Mouse (Mus musculus): Measurements from ENCODE around the gene Tmem106c. TPM values are rescaled to one million over a fixed set of nuclear protein-coding genes. Genes with fewer than 3 reads are reported as not detected.

Gene Tmem106c
- polyA plus RNA-seq, 1 experiment from 2014 or later, result 43.2 TPM

DNA sequence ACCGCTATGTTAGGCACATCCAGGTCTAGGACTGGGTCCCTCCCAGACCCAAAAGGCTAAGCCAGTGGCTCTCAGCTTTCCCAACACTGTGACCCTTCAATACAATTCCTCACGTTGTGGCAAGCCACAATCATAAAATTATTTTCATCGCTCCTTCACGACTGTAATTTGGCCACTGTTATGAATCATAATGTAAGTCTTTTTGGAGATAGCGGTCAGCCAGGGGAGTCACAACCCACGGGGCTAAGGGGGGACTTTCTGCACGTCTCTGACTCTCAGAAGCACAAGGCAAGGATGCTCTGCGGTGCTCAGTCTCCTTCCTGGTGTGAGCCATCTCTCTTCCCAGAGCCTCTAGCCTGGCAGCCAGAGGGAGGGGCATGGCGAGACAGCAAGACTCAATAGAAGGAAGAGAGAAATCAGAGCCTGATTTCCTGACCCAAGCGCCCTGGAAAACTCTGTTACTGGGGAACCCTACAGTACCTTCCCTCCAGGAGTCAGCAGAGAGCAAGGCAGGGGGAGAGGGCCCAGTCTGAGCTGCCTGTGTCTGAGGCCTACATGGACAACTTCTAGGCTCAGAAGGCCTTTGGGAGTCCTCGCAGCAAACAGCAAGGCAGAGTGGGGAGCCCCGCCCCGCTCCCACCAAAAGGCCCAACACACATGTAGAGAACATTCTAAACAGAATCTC lies 28.2 kb downstream of the Tmem106c start:
- Histone ChIP-seq H3K27me3 (ENCODE audit: poor library complexity, severe bottlenecking) (no peaks in the 10 kb centered on the region), H3K4me1 (peaks cover 76% of the 10 kb centered on the region)

DNA sequence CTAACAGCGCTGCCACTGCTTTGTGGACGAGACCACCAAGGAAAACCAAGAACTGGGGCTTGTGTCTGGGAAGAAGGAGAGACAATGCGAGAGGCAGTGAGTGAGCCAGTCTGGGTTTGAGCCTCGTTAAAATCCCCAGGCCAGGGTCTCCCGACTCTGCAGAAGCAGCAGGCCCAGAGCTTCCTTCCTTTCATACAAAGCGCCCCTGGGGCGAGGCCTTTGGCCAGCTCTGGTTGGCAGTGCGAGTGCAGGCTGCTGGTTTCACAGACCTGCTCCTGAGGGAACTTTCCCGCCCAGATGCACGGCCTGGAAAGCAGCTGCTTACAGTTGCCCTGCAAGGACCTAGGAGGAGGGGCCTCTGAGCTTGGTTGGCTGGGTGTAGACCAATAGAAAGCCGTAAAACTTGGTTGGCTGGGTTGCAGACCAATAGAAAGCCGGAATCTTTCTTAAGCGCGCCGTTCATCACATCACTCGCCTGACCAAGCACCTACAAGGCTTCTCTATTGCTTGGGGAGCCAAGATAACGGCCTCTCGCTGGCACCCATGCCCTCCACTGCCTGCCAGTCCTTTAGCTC lies 28.8 kb downstream of the Tmem106c start:
- peaks cover 71% of the 10 kb centered on the region for H3K4me1 ChIP-seq
- H3K9me3 ChIP-seq, result no peaks in the 10 kb centered on the region
- H3K4me3 ChIP-seq, result peak overlapping the region; percentile 33
- peak; percentile 92 for DNase-seq (ENCODE audit: extremely low spot score, low spot score)
- H3K27ac ChIP-seq, result peak overlapping the region; percentile 96
- WGBS, result 1% methylated on average over 18 of the region's 18 CpGs
- peaks cover 87% of the 10 kb centered on the region for H3K36me3 ChIP-seq (replicated peaks)
- H3K27me3 ChIP-seq (ENCODE audit: poor library complexity, severe bottlenecking), result no peaks in the 10 kb centered on the region

More for the DNA sequence above, 28.2 kb downstream of the Tmem106c start:
- WGBS, result 26% methylated on average over 13 of the region's 13 CpGs
- Histone ChIP-seq H3K4me3 (peak overlapping the region; percentile 33), H3K36me3 (replicated peaks) (peaks cover 87% of the 10 kb centered on the region), H3K27ac (peak overlapping the region; percentile 96), H3K9me3 (no peaks in the 10 kb centered on the region)
- no peak for DNase-seq (ENCODE audit: extremely low spot score, low spot score)

DNA sequence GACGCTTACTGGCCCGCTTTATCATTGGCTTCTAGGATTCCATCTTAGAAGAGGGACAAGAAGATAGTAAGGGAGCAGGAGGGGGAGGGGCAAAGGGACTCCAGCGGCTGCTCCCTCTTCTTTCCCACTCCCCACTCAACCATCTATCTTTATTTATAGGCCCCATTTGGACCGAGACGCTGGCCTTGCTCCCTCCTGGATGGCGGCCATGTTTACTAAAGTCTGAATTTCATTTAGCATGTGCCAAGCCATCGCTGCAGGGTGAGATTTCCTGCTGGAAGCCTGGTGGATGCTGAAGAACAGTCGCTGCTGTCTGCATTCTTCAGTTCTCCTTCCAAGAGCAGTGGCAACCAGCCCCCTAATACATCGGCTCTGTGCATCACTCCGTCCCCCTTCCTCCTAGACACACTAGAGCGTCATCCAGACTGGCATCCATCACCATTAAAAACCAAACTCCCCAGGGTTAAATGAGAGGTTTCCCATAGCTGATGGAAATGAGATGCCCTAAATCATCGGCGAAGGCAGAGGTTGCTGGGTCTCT lies 32.8 kb downstream of the Tmem106c start:
- Histone ChIP-seq H3K27me3 (ENCODE audit: poor library complexity, severe bottlenecking) (peaks cover 36% of the 10 kb centered on the region), H3K4me1 (peaks cover 62% of the 10 kb centered on the region), H3K36me3 (replicated peaks) (peaks cover 84% of the 10 kb centered on the region), H3K4me3 (no peak overlapping the region), H3K9me3 (no peaks in the 10 kb centered on the region), H3K27ac (peak overlapping the region; percentile 25; the same call in 1 of the 2 replicates)
- WGBS, result 90% methylated on average over 13 of the region's 13 CpGs
- no peak for DNase-seq (ENCODE audit: extremely low spot score, low spot score)

DNA sequence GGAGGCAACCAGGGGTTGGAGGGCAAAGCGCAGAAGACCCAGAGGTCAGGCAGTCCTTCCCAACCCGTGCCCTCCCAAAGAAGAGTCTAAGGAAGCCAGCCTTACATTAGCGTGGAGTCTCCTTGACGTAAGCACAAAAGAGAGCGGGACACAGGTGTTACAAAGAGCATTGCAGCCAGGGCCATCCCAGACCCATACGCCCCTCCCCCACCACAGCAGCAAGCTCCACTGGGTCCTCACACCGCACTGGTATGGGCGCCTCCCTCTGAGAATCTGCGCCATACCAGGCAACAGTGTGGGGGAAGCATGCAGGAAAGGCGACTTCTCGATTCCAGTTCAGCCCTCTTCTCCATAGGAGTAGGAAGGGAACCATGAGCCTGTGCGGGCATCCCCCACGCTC lies 35.5 kb downstream of the Tmem106c start:
- Histone ChIP-seq H3K36me3 (replicated peaks) (peaks cover 60% of the 10 kb centered on the region), H3K4me1 (peaks cover 62% of the 10 kb centered on the region), H3K4me3 (peak overlapping the region; percentile 71; the same call in 1 of the 2 replicates), H3K27ac (peak overlapping the region; percentile 78), H3K9me3 (no peaks in the 10 kb centered on the region), H3K27me3 (ENCODE audit: poor library complexity, severe bottlenecking) (peaks cover 54% of the 10 kb centered on the region)
- 26% methylated on average over 13 of the region's 13 CpGs for WGBS
- no peak for DNase-seq (ENCODE audit: extremely low spot score, low spot score)

DNA sequence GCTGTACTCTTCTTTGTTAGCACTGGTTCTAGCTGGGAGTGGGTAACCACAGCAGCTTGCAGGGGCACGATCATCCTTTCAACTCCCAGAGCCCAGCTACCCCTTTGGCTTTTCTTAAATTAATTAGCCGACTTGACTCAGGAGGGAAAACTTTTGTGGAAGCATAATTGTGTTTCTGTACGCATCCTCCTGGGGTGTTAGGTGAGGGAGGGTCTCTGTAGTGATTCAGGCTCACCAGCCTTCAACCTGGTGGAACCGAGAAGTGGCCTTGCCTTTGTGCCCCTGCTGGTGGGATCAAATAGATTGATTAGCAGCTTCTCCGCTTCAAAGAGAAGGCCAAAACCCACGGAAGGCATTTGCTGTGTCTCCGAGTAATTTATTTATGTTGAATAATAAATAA lies 36.0 kb downstream of the Tmem106c start:
- no peak for DNase-seq (ENCODE audit: extremely low spot score, low spot score)
- no peaks in the 10 kb centered on the region for H3K9me3 ChIP-seq
- H3K4me1 ChIP-seq, result peaks cover 63% of the 10 kb centered on the region
- peak overlapping the region; percentile 71; the same call in 1 of the 2 replicates for H3K4me3 ChIP-seq
- H3K27ac ChIP-seq, result peak overlapping the region; percentile 78
- peaks cover 58% of the 10 kb centered on the region for H3K27me3 ChIP-seq (ENCODE audit: poor library complexity, severe bottlenecking)
- 9% methylated on average over 7 of the region's 7 CpGs for WGBS
- peaks cover 55% of the 10 kb centered on the region for H3K36me3 ChIP-seq (replicated peaks)

DNA sequence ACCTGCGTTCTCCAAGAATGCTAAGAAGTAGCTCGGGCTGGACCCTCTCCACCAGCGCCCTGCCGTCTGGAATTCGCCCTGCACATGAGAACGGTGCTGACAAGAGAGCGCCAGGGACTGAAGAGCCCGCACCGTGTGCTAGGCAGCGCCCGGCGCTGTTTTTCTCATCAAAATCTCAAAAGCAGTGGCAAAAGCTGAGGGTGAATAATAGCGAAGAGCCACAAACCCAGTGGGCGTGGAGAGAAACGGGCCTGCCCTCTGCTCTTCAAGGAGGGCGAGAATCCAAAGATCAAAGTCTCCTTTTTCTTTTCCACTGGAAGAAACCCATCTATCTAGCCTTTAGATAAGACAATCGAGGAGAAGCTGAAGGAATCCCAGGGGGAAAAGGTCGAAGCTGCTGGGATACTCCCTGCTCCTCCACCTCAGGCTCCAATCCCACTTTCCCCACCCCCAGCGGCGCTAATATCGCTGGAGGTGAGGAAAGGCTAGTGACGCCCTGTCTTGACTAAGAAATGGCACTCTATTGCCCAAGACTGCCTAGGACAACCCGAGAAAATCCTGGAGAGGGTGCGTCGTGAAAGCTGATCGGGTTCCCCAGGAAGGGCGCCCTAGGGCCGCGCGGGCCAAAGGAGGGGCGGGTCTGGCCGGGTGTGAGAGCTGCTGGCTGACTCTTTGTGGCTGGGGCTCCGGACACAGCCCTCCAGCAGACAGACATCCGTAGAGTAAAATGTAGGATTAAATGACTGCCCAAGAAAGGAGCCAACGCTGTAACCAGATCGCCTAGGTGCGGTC lies 37.5 kb downstream of the Tmem106c start:
- DNase-seq (ENCODE audit: extremely low spot score, low spot score), result peak; percentile 66
- under 1% methylated on average over 37 of the region's 37 CpGs for WGBS
- H3K36me3 ChIP-seq (replicated peaks), result peaks cover 40% of the 10 kb centered on the region
- no peaks in the 10 kb centered on the region for H3K9me3 ChIP-seq
- H3K27me3 ChIP-seq (ENCODE audit: poor library complexity, severe bottlenecking), result peaks cover 73% of the 10 kb centered on the region
- H3K4me3 ChIP-seq, result peak overlapping the region; percentile 71
- peak overlapping the region; percentile 93 for H3K27ac ChIP-seq
- H3K4me1 ChIP-seq, result peaks cover 71% of the 10 kb centered on the region

DNA sequence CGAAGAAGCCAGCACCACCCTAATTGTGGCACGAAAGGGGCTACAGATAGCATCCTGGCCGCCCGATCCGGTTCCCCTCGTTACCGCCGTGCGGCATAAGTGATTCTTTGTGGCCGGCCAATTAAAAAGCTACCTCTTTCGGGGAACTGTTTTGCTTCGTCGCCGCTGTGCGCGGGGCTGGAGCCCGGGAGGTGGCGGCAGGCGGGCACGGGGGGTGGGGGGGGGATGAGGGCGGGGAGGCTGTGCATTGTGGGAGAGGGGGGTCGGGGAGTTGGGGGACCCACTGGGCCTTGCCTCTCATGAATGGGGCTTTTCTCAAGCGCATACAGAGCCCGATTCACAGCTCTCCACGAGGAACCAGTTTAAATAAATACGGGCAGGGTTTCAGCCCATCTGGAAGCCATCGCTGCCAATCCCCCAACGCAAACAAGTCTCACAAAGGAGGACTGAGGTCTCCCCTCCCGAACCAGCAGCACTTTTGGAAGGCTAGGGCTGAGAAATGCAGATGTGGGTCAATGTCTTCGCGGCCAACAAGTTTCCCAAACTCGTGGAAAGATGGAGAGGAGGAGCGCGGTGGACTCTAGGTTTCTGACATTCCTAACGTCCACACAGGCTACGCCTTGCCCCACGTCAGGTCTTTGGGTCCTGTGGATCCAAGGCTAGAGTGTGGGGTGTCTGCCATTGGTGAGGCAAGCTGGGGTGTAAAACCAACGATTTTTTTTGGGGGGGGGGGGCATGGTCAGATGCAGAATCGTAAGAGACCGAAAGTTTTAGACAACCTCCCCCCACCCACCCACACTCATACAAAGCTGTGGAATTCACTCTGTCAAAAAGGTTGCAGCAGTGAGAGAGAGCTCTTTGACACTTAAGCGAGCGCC lies 38.4 kb downstream of the Tmem106c start:
- H3K27ac ChIP-seq, result peak overlapping the region; percentile 93
- peaks cover 80% of the 10 kb centered on the region for H3K27me3 ChIP-seq (ENCODE audit: poor library complexity, severe bottlenecking)
- no peaks in the 10 kb centered on the region for H3K9me3 ChIP-seq
- H3K36me3 ChIP-seq (replicated peaks), result peaks cover 32% of the 10 kb centered on the region
- H3K4me3 ChIP-seq, result peak overlapping the region; percentile 71
- under 1% methylated on average over 42 of the region's 42 CpGs for WGBS
- peak; percentile 79 for DNase-seq (ENCODE audit: extremely low spot score, low spot score)
- peaks cover 71% of the 10 kb centered on the region for H3K4me1 ChIP-seq

DNA sequence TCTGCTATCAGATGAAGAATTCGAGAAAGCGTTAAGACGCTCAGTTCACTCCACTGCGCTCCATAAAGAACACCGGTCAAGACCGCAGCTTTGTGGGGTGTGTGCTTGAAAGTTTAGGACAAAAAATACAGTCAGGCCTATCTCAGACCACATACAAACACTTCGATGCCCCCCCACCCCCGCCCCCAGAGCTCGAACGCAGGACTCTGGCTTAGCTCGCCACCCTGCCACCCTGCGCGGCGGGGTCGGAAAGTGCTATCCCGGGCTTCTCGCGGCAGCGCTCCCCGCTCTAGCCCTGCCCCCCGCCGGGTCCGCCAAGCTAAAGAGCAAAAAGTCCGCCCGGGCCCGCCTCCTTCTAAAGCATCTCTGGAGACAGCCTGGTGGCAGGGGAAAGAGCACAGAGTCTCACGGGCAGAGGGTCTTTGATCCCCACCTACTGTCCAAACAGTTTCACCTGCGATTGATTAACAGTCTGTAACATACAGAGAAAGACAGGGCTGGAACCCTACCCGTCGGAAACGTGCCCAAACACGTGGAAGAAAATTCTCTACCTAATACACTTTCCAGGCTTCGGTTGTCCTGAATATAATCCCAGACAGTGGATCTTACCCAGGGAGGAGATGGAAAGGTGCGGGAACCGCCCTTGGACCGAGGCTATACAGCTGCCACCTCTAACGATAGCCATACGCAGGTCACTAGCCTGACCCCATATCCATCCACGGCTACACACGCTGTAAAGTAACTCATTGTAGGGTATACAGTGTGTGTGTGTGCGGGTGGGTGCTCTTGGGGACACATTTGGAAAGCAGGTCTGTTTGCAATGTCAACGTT lies 39.2 kb downstream of the Tmem106c start:
- H3K4me1 ChIP-seq, result peaks cover 71% of the 10 kb centered on the region
- peaks cover 86% of the 10 kb centered on the region for H3K27me3 ChIP-seq (ENCODE audit: poor library complexity, severe bottlenecking)
- DNase-seq (ENCODE audit: extremely low spot score, low spot score), result peak; percentile 70
- peak overlapping the region; percentile 93 for H3K27ac ChIP-seq
- under 1% methylated on average over 42 of the region's 42 CpGs for WGBS
- H3K36me3 ChIP-seq (replicated peaks), result peaks cover 23% of the 10 kb centered on the region
- peak overlapping the region; percentile 71 for H3K4me3 ChIP-seq
- no peaks in the 10 kb centered on the region for H3K9me3 ChIP-seq

DNA sequence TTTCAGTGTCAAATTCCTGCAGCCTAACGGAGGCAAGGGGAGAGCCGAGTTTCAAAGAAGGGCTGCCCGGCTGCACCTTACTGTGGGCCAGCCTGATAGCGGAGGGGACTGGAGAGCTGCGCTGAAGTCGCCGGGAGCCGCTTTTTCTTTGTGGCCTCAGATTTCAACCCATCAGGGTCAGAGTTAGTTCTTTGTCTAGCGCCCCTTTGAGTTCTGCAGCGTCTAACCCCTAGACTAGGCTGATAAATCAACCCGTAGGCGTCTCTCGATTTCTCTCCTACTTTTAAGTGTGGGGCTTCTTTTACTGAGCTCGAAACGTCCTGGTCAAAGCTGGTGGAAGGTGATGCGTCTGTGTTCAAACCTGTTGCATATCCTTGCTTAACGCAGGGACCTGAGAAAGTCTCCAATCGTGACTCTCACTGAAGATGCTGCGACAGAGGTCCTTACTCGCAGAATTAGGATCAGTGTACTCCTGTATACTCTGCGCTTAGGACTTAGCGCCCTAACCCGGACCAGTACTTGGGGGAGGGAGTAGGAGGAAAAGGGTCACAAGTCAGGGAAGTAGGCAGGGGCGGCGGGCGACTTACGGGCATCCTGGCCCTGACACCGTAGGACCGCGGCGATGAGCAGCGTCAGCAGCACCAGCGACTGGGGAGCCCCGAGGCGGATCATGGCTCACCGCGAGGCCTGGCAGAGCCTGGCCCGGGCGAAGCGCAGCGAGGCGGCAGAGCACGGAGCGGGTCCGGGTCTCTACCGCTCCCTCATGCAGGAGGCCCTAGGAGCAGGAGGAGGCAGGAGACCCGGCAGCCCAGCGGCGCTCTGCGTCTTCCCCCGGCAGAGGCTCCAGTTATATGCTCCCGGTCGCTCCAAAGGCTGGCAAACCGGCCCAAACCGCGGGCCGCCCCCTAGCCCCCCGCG lies 40.1 kb downstream of the Tmem106c start, which contains the start of gene Col2a1:
Gene Col2a1, minus strand, starts transcription at position 874 of the 918 bp plus-strand sequence.
- H3K4me3 ChIP-seq, result peak within 1 kb of the TSS; percentile 71
- WGBS, result under 1% methylated on average over 59 of the region's 59 CpGs
- peak within 1 kb of the TSS; percentile 93 for H3K27ac ChIP-seq
- no peaks in the 10 kb centered on the region for H3K9me3 ChIP-seq
- peaks cover 15% of the 10 kb centered on the region for H3K36me3 ChIP-seq (replicated peaks)
- peak; percentile 87 for DNase-seq (ENCODE audit: extremely low spot score, low spot score)
- peaks cover 68% of the 10 kb centered on the region for H3K4me1 ChIP-seq
- H3K27me3 ChIP-seq (ENCODE audit: poor library complexity, severe bottlenecking), result peaks cover 84% of the 10 kb centered on the region

DNA sequence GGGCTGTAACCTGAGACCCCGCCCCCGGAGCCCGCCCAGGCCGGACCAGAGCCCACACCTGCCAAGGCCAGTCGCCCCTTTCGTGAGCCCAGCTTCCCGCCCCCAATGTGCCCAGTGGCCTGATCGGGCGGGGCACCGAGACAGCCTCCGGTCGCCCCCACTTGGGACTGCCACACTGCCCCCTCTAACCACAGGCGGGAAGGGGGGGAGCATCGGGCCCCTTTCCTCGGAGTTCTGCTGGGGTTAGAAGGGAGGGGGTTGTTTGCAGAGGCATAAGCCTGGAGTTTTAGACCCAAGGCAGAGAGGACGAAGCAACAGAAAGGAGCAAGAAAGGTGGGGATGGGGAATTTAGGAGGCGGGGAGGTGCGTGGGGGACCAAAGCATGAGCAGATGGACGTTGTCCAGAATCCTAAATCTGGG lies 40.8 kb downstream of the Tmem106c start:
- under 1% methylated on average over 19 of the region's 19 CpGs for WGBS
- Histone ChIP-seq H3K4me1 (peaks cover 61% of the 10 kb centered on the region), H3K4me3 (peak overlapping the region; percentile 71), H3K9me3 (no peaks in the 10 kb centered on the region), H3K36me3 (replicated peaks) (peaks cover 8% of the 10 kb centered on the region), H3K27ac (peak overlapping the region; percentile 93), H3K27me3 (ENCODE audit: poor library complexity, severe bottlenecking) (peaks cover 84% of the 10 kb centered on the region)
- DNase-seq (ENCODE audit: extremely low spot score, low spot score), result no peak
